Mouse (Mus musculus): Measurements from ENCODE around the gene Mtrf1l. TPM values are rescaled to one million over a fixed set of nuclear protein-coding genes. Genes with fewer than 3 reads are reported as not detected.

Mtrf1l gene
- polyA plus RNA-seq, 1 experiment: 1.3 TPM

DNA sequence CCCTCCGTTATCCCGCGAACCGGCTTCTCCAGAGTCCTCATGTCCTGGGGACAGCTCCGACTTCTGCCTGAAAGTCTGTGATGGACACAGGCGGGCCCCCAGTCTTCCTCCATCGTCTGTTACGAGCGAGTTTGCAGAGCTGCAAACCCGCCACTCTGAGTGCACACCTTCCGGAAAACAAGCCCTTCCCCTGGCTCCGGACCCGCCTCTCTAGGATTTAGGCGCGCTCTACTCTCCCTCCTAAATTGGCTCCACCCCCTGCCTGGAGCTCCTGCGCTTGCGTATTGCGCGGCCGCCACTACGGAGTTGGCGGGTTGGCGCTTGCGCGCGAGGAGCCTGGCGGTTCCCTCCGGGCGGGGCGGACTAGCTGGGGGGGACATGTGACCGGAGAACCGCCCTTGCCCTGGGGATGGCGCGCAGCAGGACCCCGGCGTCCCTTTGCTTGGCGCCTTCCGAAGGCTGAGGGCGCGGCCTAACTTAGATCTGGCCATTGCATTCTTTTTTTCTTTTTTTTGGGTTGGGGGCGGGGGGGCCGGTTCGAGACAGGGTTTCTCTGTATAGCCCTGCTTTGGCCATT is 17.9 kb downstream of the Mtrf1l start:
- WGBS: under 1% methylated on average over 43 of the region's 43 CpGs
- peak; percentile 88 for DNase-seq (ENCODE audit: low read depth, low spot score)

GRCm38 (mm10) chr10:5805243-5805730 is 18.4 kb downstream of the Mtrf1l start, which contains the start of gene Fbxo5:
Fbxo5 (minus strand) TSS chr10:5805600.
- under 1% methylated on average over 42 of the region's 42 CpGs for WGBS
- peak; percentile 95 for DNase-seq (ENCODE audit: low read depth, low spot score)

- DNase-seq (ENCODE audit: low read depth, low spot score): no peak
- WGBS: 1% methylated on average over 24 of the region's 24 CpGs
Measured at GRCm38 (mm10) chr10:5804691-5805156, 19.0 kb downstream of the Mtrf1l start.

DNA sequence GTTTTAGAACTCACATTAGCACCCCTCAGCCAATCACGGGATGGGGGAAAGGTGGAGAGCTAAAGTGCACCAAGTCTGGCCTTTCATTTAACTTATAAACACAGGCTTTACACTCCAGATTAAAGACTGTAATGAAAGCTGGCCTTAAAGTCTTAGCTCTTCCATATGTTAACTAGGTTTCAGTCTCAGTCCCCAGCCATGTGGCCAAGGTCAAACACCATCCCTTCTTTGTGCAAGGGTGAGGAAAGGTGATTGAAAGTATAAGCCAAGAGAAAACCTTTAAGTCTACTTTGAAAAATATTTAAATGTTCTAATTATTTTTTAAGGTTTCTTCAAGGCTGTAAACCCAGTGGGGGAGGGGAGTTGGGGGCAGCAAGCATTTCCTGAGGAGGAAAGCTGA is 20.0 kb downstream of the Mtrf1l start:
- DNase-seq (ENCODE audit: low read depth, low spot score): no peak
- 0% methylated on average over 1 of the region's 1 CpGs for WGBS

- DNase-seq (ENCODE audit: low read depth, low spot score): no peak
Measured at GRCm38 (mm10) chr10:5802866-5803265, 20.8 kb downstream of the Mtrf1l start.

DNA sequence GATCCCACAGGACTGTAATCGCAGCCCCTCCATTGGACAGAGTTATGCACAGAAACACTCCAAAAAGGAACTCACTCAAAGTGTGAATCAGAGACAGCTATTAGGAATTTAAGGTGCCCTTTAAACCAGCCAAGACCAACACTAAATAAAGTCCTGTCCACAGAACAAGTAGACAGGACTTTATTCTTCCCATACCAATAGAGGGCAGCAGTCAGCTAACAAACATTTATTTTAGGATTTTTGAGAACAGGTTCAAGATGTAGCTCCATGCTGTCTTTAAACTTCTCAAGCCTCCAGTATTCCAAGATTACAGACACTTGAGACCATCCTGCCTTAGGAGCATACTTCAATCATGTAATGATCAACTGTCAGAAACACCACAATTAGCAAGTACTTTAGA is 23.2 kb downstream of the Mtrf1l start:
- 96% methylated on average over 1 of the region's 1 CpGs for WGBS
- no peak for DNase-seq (ENCODE audit: low read depth, low spot score)

More at GRCm38 (mm10) chr10:5802866-5803265, 20.8 kb downstream of the Mtrf1l start:
- WGBS: 10% methylated on average over 6 of the region's 6 CpGs

GRCm38 (mm10) chr10:5798069-5798468 is 25.6 kb downstream of the Mtrf1l start:
- 89% methylated on average over 4 of the region's 4 CpGs for WGBS
- no peak for DNase-seq (ENCODE audit: low read depth, low spot score)

DNA sequence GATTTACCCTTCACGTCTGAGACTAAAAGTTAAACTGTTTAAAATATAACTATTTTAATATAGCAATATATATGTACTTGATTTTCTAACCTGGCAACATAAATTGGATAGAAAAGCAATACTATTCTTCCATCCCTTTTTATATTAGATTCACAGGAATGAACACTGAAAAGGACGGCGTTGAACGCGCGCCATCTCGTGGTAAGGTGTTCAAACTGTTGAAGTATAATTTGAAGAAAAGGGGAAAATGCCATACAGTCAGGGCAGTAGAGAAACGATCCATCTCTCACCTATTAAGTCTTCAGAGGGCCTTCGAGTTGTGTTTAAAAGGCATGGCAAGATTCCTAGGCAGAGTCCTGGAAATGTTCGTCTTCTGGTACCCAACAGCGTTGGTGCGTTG is 33.1 kb downstream of the Mtrf1l start:
- 18% methylated on average over 12 of the region's 12 CpGs for WGBS
- no peak for DNase-seq (ENCODE audit: low read depth, low spot score)

- no peak for DNase-seq (ENCODE audit: low read depth, low spot score)
Measured at GRCm38 (mm10) chr10:5786923-5787322, 36.8 kb downstream of the Mtrf1l start.

More at GRCm38 (mm10) chr10:5786923-5787322, 36.8 kb downstream of the Mtrf1l start:
- WGBS: 13% methylated on average over 4 of the region's 4 CpGs

Other genes starting within 250 kb of the Mtrf1l start
- gene Myct1, start 230.1 kb downstream of the Mtrf1l start, polyA plus RNA-seq (2012; rRNA removed): 0.76 and 0.97 TPM in 2 replicates
- gene Vip, start 184.7 kb downstream of the Mtrf1l start, polyA plus RNA-seq (2012; rRNA removed): 27.5 and 41.0 TPM in 2 replicates
- 3.1 and 3.5 TPM in 2 replicates for gene Fbxo5, start 18.3 kb downstream of the Mtrf1l start, polyA plus RNA-seq (2012; rRNA removed)
- gene Rgs17, start 98.5 kb upstream of the Mtrf1l start, polyA plus RNA-seq (2012; rRNA removed): 0.04 and 0.10 TPM in 2 replicates

Measured in large intestine, adult 2 months (tissue).